Mouse (Mus musculus) stomach, postnatal 0 days (tissue): Measurements from ENCODE around the gene Nqo1. TPM values are rescaled to one million over a fixed set of nuclear protein-coding genes. Genes with fewer than 3 reads are reported as not detected.

Source experiments
- ATAC-seq: fragments of 200-750 bp; cut with Nextera tagmentation; 2 replicates; pipeline ENCODE4 v1.8.0; 2017; ENCODE audit not compliant: low FRiP score, low TSS enrichment
- DNase-seq: peaks from one replicate; pipeline ENCODE4 v3.0.0-alpha.2; 2016; ENCODE audit warnings: low spot score
- H3K27ac ChIP-seq: fragments of 300-500 bp; sonication (generic); replicated peaks from 2 replicates; pipeline ENCODE4 v1.5.1; 2014; ENCODE audit warnings: mild to moderate bottlenecking, control low read depth
- H3K27me3 ChIP-seq: fragments of 300-500 bp; sonication (generic); 2 replicates; pipeline ENCODE4 v1.6.1; 2014; ENCODE audit warnings: low read length; ENCODE audit not compliant: control insufficient read depth, insufficient read depth
- H3K36me3 ChIP-seq: fragments of 300-500 bp; sonication (generic); 2 replicates; pipeline ENCODE4 v1.6.1; 2014; ENCODE audit warnings: low read length, mixed read lengths; ENCODE audit not compliant: control insufficient read depth, insufficient read depth
- H3K4me1 ChIP-seq: fragments of 300-500 bp; sonication (generic); replicated peaks from 2 replicates; pipeline ENCODE4 v1.6.1; 2014; ENCODE audit warnings: antibody characterized with exemption; ENCODE audit not compliant: control insufficient read depth, insufficient read depth
- H3K4me2 ChIP-seq: fragments of 300-500 bp; sonication (generic); replicated peaks from 2 replicates; pipeline ENCODE4 v1.6.1; 2014; ENCODE audit warnings: low read depth, mild to moderate bottlenecking, control low read depth, moderate library complexity
- H3K4me3 ChIP-seq: fragments of 300-500 bp; sonication (generic); 2 replicates; pipeline ENCODE4 v1.5.1; 2014; ENCODE audit warnings: low read depth, low read length, control low read depth
- H3K9ac ChIP-seq: fragments of 300-500 bp; sonication (generic); 2 replicates; pipeline ENCODE4 v1.6.1; 2014; ENCODE audit warnings: mild to moderate bottlenecking, low read length, control low read depth, mixed read lengths
- H3K9me3 ChIP-seq: fragments of 300-500 bp; sonication (generic); 2 replicates; pipeline ENCODE4 v1.6.1; 2016; ENCODE audit warnings: low read length; ENCODE audit not compliant: control insufficient read depth
- CTCF ChIP-seq: IDR thresholded peaks from 2 replicates; pipeline ENCODE4 v1.5.1; 2016; ENCODE audit warnings: antibody characterized with exemption, low read depth, mild to moderate bottlenecking, moderate library complexity
- EP300 ChIP-seq: optimal IDR thresholded peaks from 2 replicates; pipeline ENCODE3; 2016; ENCODE audit warnings: antibody characterized with exemption
- WGBS: fragments of 180-500 bp; shearing (Covaris S2); extraction: QIAGEN DNeasy Blood & Tissue Kit; methylation state at CpG from one replicate; pipeline ENCODE4 v1.1.7; 2014; 5-methylcytosine and 5-hydroxymethylcytosine counted together
- polyA plus RNA-seq: library from polyadenylated mRNA; unstranded; fragments of >200 nt; fragmentation: Nextera tagmentation; extraction: Ambion mirVana; gene quantifications from 2 replicates; pipeline ENCODE4 v1.2.1, GENCODE M21; 2015

The Nqo1 gene
- polyA plus RNA-seq, 1 experiment from 2014 or later: 777 TPM

DNA sequence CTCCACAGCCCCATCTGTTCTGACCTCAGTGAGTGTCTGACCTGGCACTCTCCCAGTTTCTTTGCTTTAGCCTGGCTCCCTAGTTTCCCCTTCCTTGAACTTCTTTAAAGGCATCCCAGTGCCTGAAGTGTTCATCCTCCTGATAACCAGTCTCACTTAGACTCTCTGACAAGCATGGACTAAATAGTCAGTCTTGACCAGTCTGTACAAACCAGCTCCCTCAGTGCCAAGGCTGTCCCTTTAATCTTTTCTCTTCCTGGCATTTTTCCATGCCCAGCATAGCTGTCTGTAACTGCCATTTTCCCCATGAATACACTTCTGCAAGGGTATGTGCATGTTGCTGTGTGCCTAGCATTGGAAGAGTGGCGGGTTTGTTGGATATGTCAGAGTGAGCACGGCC, 17.9 kb downstream of the Nqo1 start:
- H3K9ac ChIP-seq: no peak overlapping the region

GRCm38 (mm10) chr8:107384651-107385050, 18.4 kb downstream of the Nqo1 start:
- TF ChIP-seq CTCF (no peak), EP300 (no peak)
- no peaks in the 10 kb centered on the region for H3K9me3 ChIP-seq
- H3K9ac ChIP-seq: no peak overlapping the region
- no peaks in the 10 kb centered on the region for H3K4me1 ChIP-seq
- no peak overlapping the region for H3K4me2 ChIP-seq
- H3K4me3 ChIP-seq: no peak overlapping the region
- no peaks in the 10 kb centered on the region for H3K27me3 ChIP-seq
- 28% methylated on average over 5 of the region's 5 CpGs for WGBS
- peaks cover 3% of the 10 kb centered on the region; the same call in 1 of the 2 replicates for H3K36me3 ChIP-seq
- DNase-seq: no peak
- no peak; the same call in 1 of the 2 replicates for ATAC-seq
- H3K27ac ChIP-seq: no peak overlapping the region

More for the DNA sequence above, 17.9 kb downstream of the Nqo1 start:
- H3K4me1 ChIP-seq: no peaks in the 10 kb centered on the region
- no peak overlapping the region for H3K4me2 ChIP-seq
- ATAC-seq (peak; percentile 15; the same call in 1 of the 2 replicates), DNase-seq (no peak)
- H3K9me3 ChIP-seq: no peaks in the 10 kb centered on the region
- no peak overlapping the region for H3K4me3 ChIP-seq
- WGBS: 86% methylated on average over 2 of the region's 2 CpGs
- H3K27me3 ChIP-seq: no peaks in the 10 kb centered on the region
- peaks cover 1% of the 10 kb centered on the region; the same call in 1 of the 2 replicates for H3K36me3 ChIP-seq
- TF ChIP-seq EP300: no peak
- no peak for TF ChIP-seq CTCF
- H3K27ac ChIP-seq: no peak overlapping the region

DNA sequence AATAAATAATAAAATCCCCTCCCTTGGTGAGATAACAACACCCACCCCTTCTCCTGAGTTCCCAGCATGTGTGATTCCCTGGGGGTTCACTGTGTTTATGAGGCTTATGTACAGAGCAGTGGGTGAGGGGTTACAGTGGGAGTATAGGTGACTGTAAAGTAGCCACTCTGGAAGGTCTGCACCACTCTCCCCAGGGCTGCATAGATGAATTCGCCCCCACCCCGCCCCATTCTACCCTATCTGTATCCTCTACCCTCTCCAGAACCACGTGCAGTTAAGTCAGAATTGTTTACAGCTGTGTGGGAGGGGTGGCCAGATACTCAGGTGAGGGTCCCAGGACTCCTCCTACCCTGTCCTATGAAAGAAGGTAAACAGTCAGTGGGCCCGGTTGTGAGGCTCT, 20.1 kb downstream of the Nqo1 start:
- ATAC-seq (peak; percentile 38; the same call in 1 of the 2 replicates), DNase-seq (no peak)
- Histone ChIP-seq H3K27me3 (no peaks in the 10 kb centered on the region), H3K4me3 (no peak overlapping the region), H3K27ac (no peak overlapping the region), H3K9me3 (no peaks in the 10 kb centered on the region), H3K4me2 (no peak overlapping the region), H3K9ac (no peak overlapping the region), H3K4me1 (no peaks in the 10 kb centered on the region), H3K36me3 (peaks cover 9% of the 10 kb centered on the region; the same call in 1 of the 2 replicates)
- WGBS: 55% methylated on average over 4 of the region's 4 CpGs
- TF ChIP-seq EP300: no peak
- no peak for TF ChIP-seq CTCF

DNA sequence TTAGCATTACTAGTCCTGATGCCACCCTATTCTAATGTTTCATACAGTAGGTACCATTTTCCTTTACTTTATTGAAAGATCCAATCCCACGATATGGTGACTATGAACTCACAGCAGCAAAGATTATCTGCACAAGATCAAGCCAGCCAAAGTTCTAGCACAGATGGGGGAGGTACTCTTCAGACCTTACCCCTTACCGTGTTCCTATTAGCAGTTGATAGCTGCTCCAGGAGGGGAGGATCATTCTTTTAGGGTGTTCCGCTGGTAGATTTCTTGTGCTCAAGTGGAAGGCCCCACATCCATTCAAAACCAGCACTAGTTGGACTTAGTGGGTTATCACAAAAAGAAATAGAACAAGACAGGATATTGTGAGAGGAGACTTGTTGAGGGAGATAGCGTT, 21.3 kb downstream of the Nqo1 start:
- no peak for TF ChIP-seq CTCF
- TF ChIP-seq EP300: no peak
- Histone ChIP-seq H3K4me1 (no peaks in the 10 kb centered on the region), H3K9ac (no peak overlapping the region), H3K27ac (no peak overlapping the region), H3K4me2 (no peak overlapping the region), H3K4me3 (no peak overlapping the region), H3K9me3 (no peaks in the 10 kb centered on the region), H3K27me3 (no peaks in the 10 kb centered on the region), H3K36me3 (peaks cover 9% of the 10 kb centered on the region; the same call in 1 of the 2 replicates)
- 89% methylated on average over 4 of the region's 4 CpGs for WGBS
- ATAC-seq (no peak), DNase-seq (no peak)

DNA sequence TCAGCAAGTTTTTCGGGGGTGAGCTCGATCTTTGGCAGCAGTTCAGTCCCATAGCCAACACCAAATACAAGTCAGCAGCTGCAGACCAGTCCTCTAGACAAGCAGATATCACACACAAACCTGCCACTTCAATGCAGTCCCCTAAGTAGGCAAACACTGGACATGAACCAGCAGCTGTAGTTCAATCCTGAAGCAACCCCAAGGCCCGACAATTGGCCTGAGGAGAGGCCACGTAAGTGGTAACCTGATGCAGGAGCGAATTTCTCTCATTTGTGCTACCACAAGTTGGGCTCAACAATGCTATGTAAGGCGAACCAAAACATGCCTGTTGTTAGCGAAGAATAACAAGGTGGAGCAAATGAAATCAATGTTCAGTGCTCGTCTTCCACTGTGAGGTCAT, 22.3 kb downstream of the Nqo1 start:
- H3K9me3 ChIP-seq: no peaks in the 10 kb centered on the region
- peaks cover 9% of the 10 kb centered on the region; the same call in 1 of the 2 replicates for H3K36me3 ChIP-seq
- no peaks in the 10 kb centered on the region for H3K27me3 ChIP-seq
- no peak overlapping the region for H3K4me3 ChIP-seq
- no peak overlapping the region for H3K9ac ChIP-seq
- WGBS: 87% methylated on average over 8 of the region's 8 CpGs
- TF ChIP-seq CTCF: no peak
- TF ChIP-seq EP300: no peak
- no peak for DNase-seq
- no peak overlapping the region for H3K4me2 ChIP-seq
- no peak for ATAC-seq
- no peak overlapping the region for H3K27ac ChIP-seq
- H3K4me1 ChIP-seq: no peaks in the 10 kb centered on the region

GRCm38 (mm10) chr8:107377346-107377745, 25.7 kb downstream of the Nqo1 start:
- Histone ChIP-seq H3K9me3 (no peaks in the 10 kb centered on the region), H3K27me3 (no peaks in the 10 kb centered on the region), H3K36me3 (peaks cover 11% of the 10 kb centered on the region; the same call in 1 of the 2 replicates), H3K4me1 (no peaks in the 10 kb centered on the region), H3K4me2 (no peak overlapping the region), H3K4me3 (no peak overlapping the region), H3K9ac (no peak overlapping the region), H3K27ac (no peak overlapping the region)
- 98% methylated on average over 3 of the region's 3 CpGs for WGBS
- TF ChIP-seq CTCF (no peak), EP300 (no peak)
- ATAC-seq (no peak), DNase-seq (no peak)
